Mouse (Mus musculus) heart, embryonic 14.5 days (tissue): ENCODE results near the gene Atg16l2. TPM values are rescaled to one million over a fixed set of nuclear protein-coding genes. Genes with fewer than 3 reads are reported as not detected.

Source experiments
- ATAC-seq: fragments of 200-750 bp; cut with Nextera tagmentation; 2 replicates; pipeline ENCODE4 v1.8.0; 2017; ENCODE audit warnings: low read depth, moderate TSS enrichment; ENCODE audit not compliant: insufficient number of reproducible peaks, insufficient read depth, low FRiP score
- H3K27ac ChIP-seq, 2 experiments: fragments of 200-500 bp in 1 of 2; fragments of 300-500 bp in 1 of 2; sonication (generic) in 1 of 2; replicated peaks in 1 of 2; 2 replicates each; pipeline ENCODE4 v1.5.1; 2012 to 2014; ENCODE audit warnings: low read depth in 2 of 2, low read length in 2 of 2, control low read depth in 1 of 2, mild to moderate bottlenecking in 1 of 2, mixed read lengths in 1 of 2; ENCODE audit not compliant: control insufficient read depth in 1 of 2, insufficient read depth in 1 of 2
- H3K27me3 ChIP-seq: fragments of 300-500 bp; sonication (generic); 2 replicates; pipeline ENCODE4 v1.6.1; 2014; ENCODE audit warnings: mild to moderate bottlenecking, low read length, control low read depth; ENCODE audit not compliant: control insufficient read depth, insufficient read depth
- H3K36me3 ChIP-seq: fragments of 300-500 bp; sonication (generic); 2 replicates; pipeline ENCODE4 v1.6.1; 2014; ENCODE audit warnings: mild to moderate bottlenecking, control low read depth, low read length, mixed read lengths; ENCODE audit not compliant: control insufficient read depth, insufficient read depth
- H3K4me1 ChIP-seq, 2 experiments: fragments of 200-500 bp in 1 of 2; fragments of 300-500 bp in 1 of 2; sonication (generic) in 1 of 2; 2 replicates each; pipeline ENCODE4 v1.6.1; 2012 to 2014; ENCODE audit warnings: low read length in 2 of 2, control low read depth in 1 of 2, mixed read lengths in 1 of 2; ENCODE audit not compliant: control insufficient read depth in 2 of 2, insufficient read depth in 2 of 2
- H3K4me2 ChIP-seq: fragments of 300-500 bp; sonication (generic); 2 replicates; pipeline ENCODE4 v1.6.1; 2014; ENCODE audit warnings: mild to moderate bottlenecking, low read length
- H3K4me3 ChIP-seq, 2 experiments: fragments of 200-500 bp in 1 of 2; fragments of 300-500 bp in 1 of 2; sonication (generic) in 1 of 2; 2 replicates each; pipeline ENCODE4 v1.5.1; 2012 to 2014; ENCODE audit warnings: low read length in 2 of 2, mild to moderate bottlenecking in 2 of 2, control low read depth in 1 of 2, low read depth in 1 of 2, moderate library complexity in 1 of 2; ENCODE audit not compliant: control insufficient read depth in 1 of 2, insufficient read depth in 1 of 2
- H3K9ac ChIP-seq: fragments of 300-500 bp; sonication (generic); 2 replicates; pipeline ENCODE4 v1.6.1; 2014; ENCODE audit warnings: mild to moderate bottlenecking, low read length
- H3K9me3 ChIP-seq: fragments of 300-500 bp; sonication (generic); 2 replicates; pipeline ENCODE4 v1.6.1; 2016; ENCODE audit warnings: low read length, control low read depth; ENCODE audit not compliant: control insufficient read depth
- WGBS: fragments of 180-500 bp; shearing (Covaris S2); extraction: QIAGEN DNeasy Blood & Tissue Kit; methylation state at CpG from one replicate; pipeline ENCODE4 v1.1.7; 2014; 5-methylcytosine and 5-hydroxymethylcytosine counted together
- polyA plus RNA-seq: library from polyadenylated mRNA; unstranded; fragments of >200 nt; fragmentation: Nextera tagmentation; extraction: Ambion mirVana; gene quantifications from 2 replicates; pipeline ENCODE4 v1.2.1, GENCODE M21; 2014

Atg16l2 gene
- polyA plus RNA-seq, 1 experiment from 2014 or later = 21.3 TPM

- peak overlapping the region in 1 of 2 experiments; percentile 19; a peak in 1 of 4 replicates for H3K27ac ChIP-seq
- no peaks in the 10 kb centered on the region for H3K9me3 ChIP-seq
- H3K27me3 ChIP-seq = no peaks in the 10 kb centered on the region
- no peak overlapping the region for H3K4me3 ChIP-seq
- ATAC-seq = no peak
- 19% methylated on average over 5 of the region's 5 CpGs for WGBS
- H3K9ac ChIP-seq = peak overlapping the region; percentile 27; the same call in 1 of the 2 replicates
- H3K4me1 ChIP-seq = peaks cover 12 to 27% of the 10 kb centered on the region in 2 experiments
- H3K4me2 ChIP-seq = no peak overlapping the region
- no peaks in the 10 kb centered on the region for H3K36me3 ChIP-seq
These were observed 12.3 kb upstream of the Atg16l2 start for GRCm38 (mm10) chr7:101314396-101314795.

- Histone ChIP-seq H3K4me2 (no peak overlapping the region), H3K36me3 (no peaks in the 10 kb centered on the region), H3K4me1 (peaks cover 7 to 20% of the 10 kb centered on the region in 2 experiments), H3K27ac (no peak overlapping the region), H3K9me3 (no peaks in the 10 kb centered on the region), H3K27me3 (no peaks in the 10 kb centered on the region), H3K4me3 (no peak overlapping the region), H3K9ac (no peak overlapping the region)
- WGBS = 84% methylated on average over 3 of the region's 3 CpGs
- no peak for ATAC-seq
These were observed 11.0 kb upstream of the Atg16l2 start for GRCm38 (mm10) chr7:101313033-101313432.

GRCm38 (mm10) chr7:101311061-101311460, 9.0 kb upstream of the Atg16l2 start:
- Histone ChIP-seq H3K4me3 (peak overlapping the region; percentile 4 to 54; a peak in 2 of 4 replicates), H3K36me3 (no peaks in the 10 kb centered on the region), H3K27ac (peak overlapping the region; percentile 62 to 95; a peak in 3 of 4 replicates), H3K4me1 (peaks cover 7 to 20% of the 10 kb centered on the region in 2 experiments), H3K27me3 (no peaks in the 10 kb centered on the region), H3K9ac (peak overlapping the region; percentile 54; the same call in 1 of the 2 replicates), H3K9me3 (no peaks in the 10 kb centered on the region), H3K4me2 (peak overlapping the region; percentile 72)
- no peak for ATAC-seq
- WGBS = 24% methylated on average over 2 of the region's 2 CpGs

GRCm38 (mm10) chr7:101310327-101311028, 8.4 kb upstream of the Atg16l2 start:
- peaks cover 7 to 20% of the 10 kb centered on the region in 2 experiments for H3K4me1 ChIP-seq
- no peaks in the 10 kb centered on the region for H3K27me3 ChIP-seq
- WGBS = under 1% methylated on average over 43 of the region's 43 CpGs
- peak overlapping the region; percentile 72 for H3K4me2 ChIP-seq
- H3K27ac ChIP-seq = peak overlapping the region; percentile 95 to 100
- peak overlapping the region; percentile 54 to 82 for H3K4me3 ChIP-seq
- no peaks in the 10 kb centered on the region for H3K9me3 ChIP-seq
- peak overlapping the region; percentile 75 for H3K9ac ChIP-seq
- ATAC-seq = peak; percentile 87
- H3K36me3 ChIP-seq = no peaks in the 10 kb centered on the region

- WGBS = 32% methylated on average over 5 of the region's 5 CpGs
- H3K4me3 ChIP-seq = peak overlapping the region; percentile 54 to 82
- no peaks in the 10 kb centered on the region for H3K27me3 ChIP-seq
- peaks cover 7 to 17% of the 10 kb centered on the region in 2 experiments for H3K4me1 ChIP-seq
- peak; percentile 14 for ATAC-seq
- H3K36me3 ChIP-seq = no peaks in the 10 kb centered on the region
- peak overlapping the region; percentile 72 for H3K4me2 ChIP-seq
- H3K9me3 ChIP-seq = no peaks in the 10 kb centered on the region
- H3K9ac ChIP-seq = peak overlapping the region; percentile 75
- peak overlapping the region; percentile 95 to 100 for H3K27ac ChIP-seq
These were observed 7.9 kb upstream of the Atg16l2 start for GRCm38 (mm10) chr7:101309985-101310326.

GRCm38 (mm10) chr7:101306841-101307240, 4.8 kb upstream of the Atg16l2 start:
- Histone ChIP-seq H3K9me3 (no peaks in the 10 kb centered on the region), H3K27ac (no peak overlapping the region), H3K4me3 (no peak overlapping the region), H3K27me3 (no peaks in the 10 kb centered on the region), H3K4me2 (no peak overlapping the region), H3K9ac (no peak overlapping the region), H3K4me1 (peaks cover 4 to 7% of the 10 kb centered on the region in 2 experiments; a peak in 2 of 4 replicates), H3K36me3 (no peaks in the 10 kb centered on the region)
- ATAC-seq = no peak
- 24% methylated on average over 2 of the region's 2 CpGs for WGBS

- H3K27me3 ChIP-seq = no peaks in the 10 kb centered on the region
- H3K36me3 ChIP-seq = 0 out of 2 replicates have a peak, but pooled peaks cover 4% of the 10 kb centered on the region
- peak overlapping the region; percentile 72 to 88 for H3K27ac ChIP-seq
- H3K9me3 ChIP-seq = no peaks in the 10 kb centered on the region
- peaks cover 7% of the 10 kb centered on the region in 2 experiments for H3K4me1 ChIP-seq
- WGBS = 28% methylated on average over 7 of the region's 7 CpGs
- H3K4me2 ChIP-seq = peak overlapping the region; percentile 75
- H3K4me3 ChIP-seq = peak overlapping the region; percentile 58 to 76
- ATAC-seq = no peak
- H3K9ac ChIP-seq = peak overlapping the region; percentile 80
These were observed 640 bp upstream of the Atg16l2 start for GRCm38 (mm10) chr7:101302691-101303090.
